Mouse (Mus musculus) ovary, postnatal 36 days (tissue): Measurements from ENCODE around the gene Dvl2.
A peak's percentile ranks its signal among the peaks of the same experiment; 100 is the strongest.
"Not testable (repeated sequence)": the region's sequence is repeated elsewhere in the genome, so short reads cannot be mapped to it uniquely, and the experiment has no call there.

Source experiments
- DNase-seq: peaks from one replicate; pipeline ENCODE4 v3.0.0; 2022; ENCODE audit warnings: low spot score, mixed read lengths

The Dvl2 gene

GRCm38 (mm10) chr11:70000396-70000898, at the start of gene Dvl2:
Gene Dvl2 (plus strand): TSS chr11:70000595.
- peak; percentile 86 for DNase-seq

GRCm38 (mm10) chr11:69950807-69951459, 49.5 kb upstream of the Dvl2 start:
- no peak for DNase-seq

GRCm38 (mm10) chr11:69952274-69952673, 48.1 kb upstream of the Dvl2 start:
- no peak for DNase-seq

GRCm38 (mm10) chr11:69953267-69953915, 47.0 kb upstream of the Dvl2 start:
- DNase-seq = no peak

DNA sequence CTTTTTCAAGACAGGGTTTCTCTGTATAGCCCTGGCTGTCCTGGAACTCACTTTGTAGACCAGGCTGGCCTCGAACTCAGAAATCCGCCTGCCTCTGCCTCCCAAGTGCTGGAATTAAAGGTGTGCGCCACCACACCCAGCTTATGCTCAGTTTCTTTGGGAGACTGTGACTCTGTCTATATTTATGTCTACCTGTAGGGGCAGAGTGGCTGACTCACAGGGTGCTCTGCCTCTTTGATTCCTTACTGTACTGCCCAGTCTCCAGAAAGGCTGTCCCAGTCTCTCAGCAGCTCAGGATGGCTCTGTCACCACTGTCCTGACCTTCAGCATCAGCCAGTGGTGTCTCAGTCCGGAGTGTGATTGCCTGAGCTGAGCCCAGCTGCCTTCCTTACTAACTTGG, 44.8 kb upstream of the Dvl2 start:
- not testable (repeated sequence) for DNase-seq

- no peak for DNase-seq
Measured at GRCm38 (mm10) chr11:69956218-69956617, 44.2 kb upstream of the Dvl2 start.

GRCm38 (mm10) chr11:69960616-69961015, 39.8 kb upstream of the Dvl2 start:
- no peak for DNase-seq

DNA sequence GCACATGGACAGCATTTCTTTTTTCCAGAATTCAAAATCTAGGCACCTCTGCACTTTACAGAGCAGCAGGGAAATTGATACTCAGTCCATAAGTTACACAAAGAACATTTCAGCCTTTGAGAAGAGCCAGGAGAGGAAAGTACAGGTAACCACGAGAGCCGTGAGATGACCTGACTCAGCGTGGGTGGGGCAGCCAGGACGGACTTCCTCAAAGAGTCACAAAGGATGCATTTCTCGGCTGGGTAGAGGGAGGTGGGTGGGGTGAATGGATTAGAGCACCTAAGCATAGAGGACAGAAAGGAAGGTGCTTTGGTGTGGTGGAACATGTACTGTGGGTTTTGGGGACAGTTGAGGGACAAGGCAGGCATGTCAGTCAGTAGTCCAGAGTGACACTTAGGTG, 38.6 kb upstream of the Dvl2 start:
- no peak for DNase-seq

- DNase-seq = no peak
Measured at GRCm38 (mm10) chr11:69964650-69965270, 35.6 kb upstream of the Dvl2 start, which contains the start of gene Cldn7. Gene Cldn7 (plus strand): TSS chr11:69964779.

- peak; percentile 34 for DNase-seq
Measured at GRCm38 (mm10) chr11:69965271-69966005, 35.0 kb upstream of the Dvl2 start.

- peak; percentile 49 for DNase-seq
Measured at GRCm38 (mm10) chr11:69966006-69966859, 34.2 kb upstream of the Dvl2 start.

DNA sequence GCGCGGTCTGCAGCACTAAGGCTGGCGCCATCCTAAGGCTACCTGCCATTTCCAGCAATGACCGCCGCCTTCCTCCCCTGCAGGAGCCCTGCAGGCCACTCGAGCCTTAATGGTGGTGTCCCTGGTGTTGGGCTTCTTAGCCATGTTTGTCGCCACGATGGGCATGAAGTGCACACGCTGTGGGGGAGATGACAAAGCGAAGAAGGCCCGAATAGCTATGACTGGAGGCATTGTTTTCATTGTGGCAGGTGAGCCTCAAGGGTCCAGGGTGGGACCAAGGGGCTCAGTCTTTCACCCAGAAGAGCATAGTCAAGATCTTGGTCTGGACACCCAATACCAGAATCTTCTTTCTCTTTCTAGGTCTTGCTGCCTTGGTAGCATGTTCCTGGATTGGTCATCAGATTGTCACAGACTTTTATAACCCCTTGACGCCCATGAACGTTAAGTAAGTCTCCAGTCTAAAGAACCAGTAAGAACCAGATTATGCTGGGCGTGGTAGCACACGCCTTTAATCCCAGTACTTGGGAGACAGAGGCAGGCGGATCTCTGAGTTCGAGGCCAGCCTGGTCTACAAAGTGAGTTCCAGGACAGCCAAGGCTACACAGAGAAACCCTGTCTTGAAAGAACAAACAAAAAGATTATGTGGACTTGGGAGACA, 33.4 kb upstream of the Dvl2 start:
- no peak for DNase-seq

DNA sequence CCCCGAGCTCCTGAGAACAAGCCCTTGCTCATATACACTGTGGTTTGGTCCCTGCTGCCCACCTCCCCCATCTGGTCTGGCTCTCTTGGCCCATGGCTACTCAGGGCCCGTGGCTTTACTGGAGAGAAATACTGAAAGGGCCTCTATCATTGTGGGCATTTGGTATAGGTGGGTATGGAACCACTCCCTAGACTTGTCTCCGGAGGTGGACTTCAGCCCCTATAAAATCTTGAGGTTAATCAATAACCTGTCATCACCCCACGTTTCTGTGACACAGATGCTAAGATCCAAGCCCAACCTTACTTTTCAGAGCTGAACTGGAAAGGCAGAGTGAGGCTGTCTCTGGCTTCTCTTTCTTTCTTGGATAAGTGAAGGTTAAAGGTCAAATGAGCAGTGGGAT, 31.6 kb upstream of the Dvl2 start:
- no peak for DNase-seq

DNA sequence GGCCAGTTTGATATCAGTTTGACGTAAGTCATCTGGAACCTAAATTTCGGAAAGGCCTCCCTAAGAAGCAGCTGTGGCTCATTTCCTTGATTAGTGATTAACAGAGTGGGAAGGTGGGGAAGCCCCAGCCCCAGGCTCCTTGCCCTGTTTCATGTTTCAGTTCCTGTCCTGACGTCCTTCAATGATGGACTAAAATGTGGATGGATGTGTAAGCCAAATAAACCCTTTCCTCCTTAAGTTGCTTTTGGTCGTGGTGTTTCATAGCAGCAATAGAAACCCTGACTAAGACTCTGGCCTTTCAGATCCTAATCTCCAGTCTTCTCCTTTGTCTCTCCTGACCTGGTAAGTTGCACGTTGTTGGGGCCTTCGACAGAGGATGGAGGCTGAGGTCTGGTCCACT, 30.2 kb upstream of the Dvl2 start:
- DNase-seq = no peak

DNA sequence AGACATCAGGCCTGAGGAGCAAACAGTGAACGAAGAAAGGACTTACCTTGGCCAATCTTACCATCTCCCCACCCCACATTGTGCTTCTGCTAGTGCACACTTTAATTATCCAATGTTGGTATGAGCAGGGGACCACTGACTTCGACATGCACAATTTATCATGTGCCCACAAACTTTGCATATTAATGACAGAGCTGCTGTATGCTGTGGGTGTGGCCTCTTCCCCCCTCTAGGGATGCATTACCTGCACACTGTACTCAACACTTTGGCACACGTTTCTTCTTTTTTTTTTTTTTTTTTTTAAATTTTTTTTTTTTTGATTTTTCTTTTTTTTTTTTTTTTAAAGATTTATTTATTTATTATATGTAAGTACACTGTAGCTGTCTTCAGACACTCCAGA, 29.6 kb upstream of the Dvl2 start:
- no peak for DNase-seq

- DNase-seq = no peak
Measured at GRCm38 (mm10) chr11:69974907-69975306, 25.5 kb upstream of the Dvl2 start.

GRCm38 (mm10) chr11:69976271-69976670, 24.1 kb upstream of the Dvl2 start:
- DNase-seq = no peak

DNA sequence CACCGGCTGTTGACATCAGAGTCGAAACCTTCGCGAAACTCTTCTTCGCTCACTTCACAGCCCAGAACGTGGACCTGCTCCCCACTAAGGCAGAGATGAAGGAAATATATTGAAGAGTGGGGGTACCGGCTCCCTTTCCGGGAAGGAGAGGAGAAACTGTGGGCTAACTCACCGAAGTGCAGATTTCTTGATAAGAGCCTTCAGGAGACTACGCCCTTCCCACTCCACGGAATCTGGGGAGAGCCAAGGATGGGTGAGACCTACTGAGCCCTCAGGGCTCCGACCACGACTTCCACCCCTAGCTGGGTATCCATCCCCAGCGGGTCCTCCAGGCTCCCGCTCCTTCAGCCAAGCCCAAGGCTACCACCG, 20.6 kb upstream of the Dvl2 start:
- DNase-seq = no peak

DNA sequence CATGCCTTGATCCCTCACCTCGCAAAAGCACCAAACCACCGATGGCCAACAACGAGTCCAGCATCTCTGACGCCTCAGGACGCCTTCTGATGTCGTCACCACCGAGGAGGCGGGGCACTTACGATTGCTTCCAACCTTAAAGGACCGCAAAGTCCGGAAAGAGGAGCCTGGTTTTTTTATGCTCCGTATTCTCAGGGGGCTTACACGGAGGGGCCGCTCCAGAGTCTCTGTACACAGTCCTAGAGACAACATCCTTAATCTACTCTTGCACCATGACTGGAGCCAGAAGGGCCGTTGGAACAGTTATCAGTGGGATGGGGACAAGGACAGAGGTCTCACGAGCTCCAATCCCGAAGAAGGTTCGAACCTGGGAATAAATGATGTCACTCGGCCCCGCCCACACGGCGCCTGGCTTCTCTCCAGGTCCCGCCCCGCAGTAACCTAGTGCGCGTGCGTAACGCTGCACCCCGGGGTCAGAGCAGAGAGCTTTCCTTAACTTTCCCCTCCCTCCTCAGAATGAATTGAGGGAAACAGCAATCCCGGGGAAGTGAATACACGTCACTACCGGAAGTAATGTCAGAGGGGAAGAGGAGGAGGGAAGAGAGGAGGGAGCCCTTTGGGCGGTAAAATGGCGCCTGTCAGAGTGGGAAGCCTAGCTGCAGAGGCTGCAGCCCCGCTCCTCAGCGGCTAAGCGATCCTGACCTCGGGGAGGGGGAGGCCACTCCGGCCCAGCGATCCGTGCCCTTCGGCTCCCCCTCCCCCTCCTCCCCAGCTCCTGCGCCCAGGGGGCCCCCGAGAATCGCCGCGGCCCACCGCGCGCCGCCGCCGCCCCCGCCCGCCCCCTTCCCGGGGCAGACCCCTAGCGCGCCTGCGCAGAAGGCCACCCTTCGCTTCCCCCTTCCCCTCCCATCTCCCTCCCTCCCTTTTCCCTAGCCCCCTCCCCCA, 19.9 kb upstream of the Dvl2 start:
- peak; percentile 98 for DNase-seq
